Mouse (Mus musculus) embryonic facial prominence, embryonic 10.5 days (tissue): ENCODE measurements around the gene Blvrb. TPM values are rescaled to one million over a fixed set of nuclear protein-coding genes. Genes with fewer than 3 reads are reported as not detected.
"Not testable (repeated sequence)": the region's sequence is repeated elsewhere in the genome, so short reads cannot be mapped to it uniquely, and the experiment has no call there.

Experiments
- DNase-seq: peaks from one replicate; pipeline ENCODE4 v3.0.0-alpha.2; 2017; ENCODE audit warnings: low spot score
- H3K27ac ChIP-seq: fragments of 300-500 bp; sonication (generic); replicated peaks from 2 replicates; pipeline ENCODE4 v1.5.1; 2016; ENCODE audit warnings: mild to moderate bottlenecking
- H3K27me3 ChIP-seq: fragments of 300-500 bp; sonication (generic); replicated peaks from 2 replicates; pipeline ENCODE4 v1.6.1; 2016; ENCODE audit warnings: low read depth, mild to moderate bottlenecking; ENCODE audit not compliant: poor library complexity, severe bottlenecking
- H3K36me3 ChIP-seq: fragments of 300-500 bp; sonication (generic); replicated peaks from 2 replicates; pipeline ENCODE4 v1.6.1; 2016; ENCODE audit warnings: mild to moderate bottlenecking, moderate library complexity
- H3K4me1 ChIP-seq: fragments of 300-500 bp; sonication (generic); 2 replicates; pipeline ENCODE4 v1.6.1; 2016
- H3K4me3 ChIP-seq: fragments of 300-500 bp; sonication (generic); 2 replicates; pipeline ENCODE4 v1.5.1; 2016; ENCODE audit warnings: mild to moderate bottlenecking, moderate library complexity
- H3K9me3 ChIP-seq: fragments of 300-500 bp; sonication (generic); 2 replicates; pipeline ENCODE4 v1.6.1; 2016; ENCODE audit warnings: mild to moderate bottlenecking
- WGBS: fragments of 180-500 bp; shearing (Covaris S2); methylation state at CpG from one replicate; pipeline ENCODE4 v1.1.7; 2016; 5-methylcytosine and 5-hydroxymethylcytosine counted together
- polyA plus RNA-seq: library from polyadenylated mRNA; unstranded; fragments of >200 nt; fragmentation: Nextera tagmentation; extraction: Ambion mirVana; gene quantifications from 2 replicates; pipeline ENCODE4 v1.2.1, GENCODE M21; 2016

Blvrb gene
- polyA plus RNA-seq, 1 experiment from 2014 or later: 35.2 TPM

- peak; percentile 84 for DNase-seq
- H3K27me3 ChIP-seq: peaks cover 7% of the 10 kb centered on the region
- H3K4me3 ChIP-seq: peak overlapping the region; percentile 62
- under 1% methylated on average over 32 of the region's 33 CpGs for WGBS
- H3K27ac ChIP-seq: peak overlapping the region; percentile 93
- H3K4me1 ChIP-seq: peaks cover 49% of the 10 kb centered on the region
- H3K36me3 ChIP-seq: peaks cover 10% of the 10 kb centered on the region
- 0 out of 2 replicates have a peak, but pooled peaks cover 2% of the 10 kb centered on the region for H3K9me3 ChIP-seq
These were observed 43.0 kb downstream of the Blvrb start for GRCm38 (mm10) chr7:27490543-27491329.

GRCm38 (mm10) chr7:27491856-27492255 lies 44.1 kb downstream of the Blvrb start:
- Histone ChIP-seq H3K27ac (peak overlapping the region; percentile 40; the same call in 1 of the 2 replicates), H3K27me3 (peaks cover 7% of the 10 kb centered on the region), H3K4me3 (no peak overlapping the region), H3K9me3 (0 out of 2 replicates have a peak, but pooled peaks cover 2% of the 10 kb centered on the region), H3K36me3 (peaks cover 10% of the 10 kb centered on the region), H3K4me1 (peaks cover 46% of the 10 kb centered on the region)
- no peak for DNase-seq
- 71% methylated on average over 7 of the region's 7 CpGs for WGBS

- H3K4me1 ChIP-seq: peaks cover 41% of the 10 kb centered on the region
- WGBS: 81% methylated on average over 3 of the region's 3 CpGs
These were observed 45.2 kb downstream of the Blvrb start for GRCm38 (mm10) chr7:27493022-27493421.

GRCm38 (mm10) chr7:27493450-27493849 lies 45.7 kb downstream of the Blvrb start:
- WGBS: 84% methylated on average over 5 of the region's 5 CpGs
- DNase-seq: no peak
- Histone ChIP-seq H3K4me3 (no peak overlapping the region), H3K27me3 (peaks cover 7% of the 10 kb centered on the region), H3K4me1 (peaks cover 37% of the 10 kb centered on the region), H3K36me3 (peaks cover 10% of the 10 kb centered on the region), H3K27ac (no peak overlapping the region), H3K9me3 (0 out of 2 replicates have a peak, but pooled peaks cover 2% of the 10 kb centered on the region)

More at GRCm38 (mm10) chr7:27493022-27493421, 45.2 kb downstream of the Blvrb start:
- H3K9me3 ChIP-seq: 0 out of 2 replicates have a peak, but pooled peaks cover 2% of the 10 kb centered on the region
- peaks cover 10% of the 10 kb centered on the region for H3K36me3 ChIP-seq
- no peak overlapping the region for H3K27ac ChIP-seq
- DNase-seq: no peak
- no peak overlapping the region for H3K4me3 ChIP-seq
- peaks cover 7% of the 10 kb centered on the region for H3K27me3 ChIP-seq

- 87% methylated on average over 9 of the region's 9 CpGs for WGBS
- not testable (repeated sequence) for DNase-seq, H3K27ac ChIP-seq, H3K27me3 ChIP-seq, H3K36me3 ChIP-seq, H3K4me3 ChIP-seq, H3K9me3 ChIP-seq
- peaks cover 34% of the 10 kb centered on the region for H3K4me1 ChIP-seq
These were observed 47.0 kb downstream of the Blvrb start for GRCm38 (mm10) chr7:27494659-27495367.

- Histone ChIP-seq H3K4me1 (peaks cover 12% of the 10 kb centered on the region), H3K27ac (no peak within 1 kb of the TSS), H3K4me3 (no peak within 1 kb of the TSS), H3K27me3 (no peaks in the 10 kb centered on the region), H3K9me3 (0 out of 2 replicates have a peak, but pooled peaks cover 2% of the 10 kb centered on the region), H3K36me3 (no peaks in the 10 kb centered on the region)
- DNase-seq: no peak
- WGBS: 44% methylated on average over 3 of the region's 3 CpGs
These were observed 51.3 kb downstream of the Blvrb start, which contains the start of gene Prx for GRCm38 (mm10) chr7:27499036-27499435. Prx (plus strand) TSS chr7:27499324.

- 0 out of 2 replicates have a peak overlapping the region, but pooled peaks have one; percentile 40 for H3K27ac ChIP-seq
- H3K9me3 ChIP-seq: no peaks in the 10 kb centered on the region
- no peaks in the 10 kb centered on the region for H3K36me3 ChIP-seq
- H3K4me1 ChIP-seq: peaks cover 17% of the 10 kb centered on the region
- WGBS: 66% methylated on average over 4 of the region's 4 CpGs
- no peaks in the 10 kb centered on the region for H3K27me3 ChIP-seq
- DNase-seq: no peak
- H3K4me3 ChIP-seq: no peak overlapping the region
These were observed 53.8 kb downstream of the Blvrb start for GRCm38 (mm10) chr7:27501620-27502019.

- no peaks in the 10 kb centered on the region for H3K36me3 ChIP-seq
- H3K4me1 ChIP-seq: peaks cover 20% of the 10 kb centered on the region
- H3K27me3 ChIP-seq: no peaks in the 10 kb centered on the region
- H3K9me3 ChIP-seq: no peaks in the 10 kb centered on the region
- DNase-seq: peak; percentile 44
- peak overlapping the region; percentile 98 for H3K27ac ChIP-seq
- 52% methylated on average over 9 of the region's 9 CpGs for WGBS
- peak overlapping the region; percentile 70 for H3K4me3 ChIP-seq
These were observed 59.1 kb downstream of the Blvrb start for GRCm38 (mm10) chr7:27506765-27507370.

- Histone ChIP-seq H3K9me3 (no peaks in the 10 kb centered on the region), H3K27me3 (no peaks in the 10 kb centered on the region)
- under 1% methylated on average over 54 of the region's 54 CpGs for WGBS
These were observed 60.2 kb downstream of the Blvrb start for GRCm38 (mm10) chr7:27507711-27508647.

GRCm38 (mm10) chr7:27508648-27509005 lies 60.8 kb downstream of the Blvrb start:
- no peaks in the 10 kb centered on the region for H3K9me3 ChIP-seq
- H3K36me3 ChIP-seq: no peaks in the 10 kb centered on the region
- H3K4me1 ChIP-seq: peaks cover 20% of the 10 kb centered on the region
- H3K27ac ChIP-seq: peak overlapping the region; percentile 98; the same call in 1 of the 2 replicates
- H3K4me3 ChIP-seq: peak overlapping the region; percentile 70
- no peaks in the 10 kb centered on the region for H3K27me3 ChIP-seq
- DNase-seq: peak; percentile 72
- WGBS: 22% methylated on average over 6 of the region's 6 CpGs

More at GRCm38 (mm10) chr7:27507711-27508647, 60.2 kb downstream of the Blvrb start:
- peak; percentile 100 for DNase-seq
- H3K4me1 ChIP-seq: peaks cover 20% of the 10 kb centered on the region
- H3K36me3 ChIP-seq: no peaks in the 10 kb centered on the region
- H3K27ac ChIP-seq: peak overlapping the region; percentile 98
- H3K4me3 ChIP-seq: peak overlapping the region; percentile 70

- Histone ChIP-seq H3K27me3 (no peaks in the 10 kb centered on the region), H3K4me3 (no peak overlapping the region), H3K9me3 (no peaks in the 10 kb centered on the region), H3K4me1 (peaks cover 20% of the 10 kb centered on the region), H3K36me3 (peaks cover under 1% of the 10 kb centered on the region), H3K27ac (no peak overlapping the region)
- DNase-seq: no peak
- WGBS: 84% methylated on average over 2 of the region's 2 CpGs
These were observed 63.0 kb downstream of the Blvrb start for GRCm38 (mm10) chr7:27510809-27511208.
